Mouse (Mus musculus): ENCODE measurements around the gene Hacd2. TPM values are rescaled to one million over a fixed set of nuclear protein-coding genes. Genes with fewer than 3 reads are reported as not detected.

Hacd2 gene
- polyA plus RNA-seq, 1 experiment from 2014 or later = 49.1 TPM

DNA sequence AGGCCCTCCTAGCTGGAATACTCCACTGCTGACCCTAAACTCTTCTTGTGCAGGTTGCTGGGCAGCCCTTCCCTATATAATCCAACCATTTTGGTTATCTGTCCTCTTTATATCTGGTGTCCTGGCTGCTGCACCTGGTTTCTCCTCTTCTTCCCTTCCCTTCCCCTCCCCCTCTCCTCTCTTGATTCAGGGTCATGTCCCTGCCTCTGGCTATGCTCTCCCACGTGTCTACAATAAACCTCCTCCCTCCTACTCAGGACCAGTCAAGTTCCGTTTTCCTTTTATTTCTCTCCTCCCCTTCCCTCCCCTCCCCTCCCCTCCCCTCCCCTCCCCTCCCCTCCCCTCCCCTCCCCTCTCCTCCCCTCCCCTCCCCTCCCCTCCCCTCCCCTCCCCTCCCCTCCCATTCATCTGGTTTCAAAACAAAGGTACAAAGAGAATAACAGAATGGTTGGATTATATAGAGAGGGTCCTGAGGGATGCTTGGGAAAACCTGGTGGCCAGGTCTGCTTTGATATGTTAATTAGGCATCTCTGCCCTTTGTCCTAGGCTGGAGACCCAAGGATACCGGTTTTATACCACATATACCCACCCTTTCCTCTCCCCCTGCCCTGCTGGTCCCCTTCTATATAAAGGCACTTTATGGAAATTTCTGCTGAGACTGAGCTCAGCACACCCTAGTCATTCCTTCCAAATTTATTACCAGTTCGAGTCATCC, 16.3 kb downstream of the Hacd2 start:
- Histone ChIP-seq H3K27me3 (replicated peaks) (no peaks in the 10 kb centered on the region), H3K36me3 (0 out of 2 replicates have a peak, but pooled peaks cover 9% of the 10 kb centered on the region), H3K9ac (replicated peaks) (no peak overlapping the region), H3K4me3 (replicated peaks) (no peak overlapping the region), H3K27ac (replicated peaks) (no peak overlapping the region), H3K4me2 (no peak overlapping the region), H3K9me3 (replicated peaks) (no peaks in the 10 kb centered on the region), H3K4me1 (0 out of 2 replicates have a peak, but pooled peaks cover 3% of the 10 kb centered on the region)
- WGBS = 6% methylated on average over 4 of the region's 4 CpGs
- ATAC-seq (ENCODE audit: low FRiP score) = no peak

DNA sequence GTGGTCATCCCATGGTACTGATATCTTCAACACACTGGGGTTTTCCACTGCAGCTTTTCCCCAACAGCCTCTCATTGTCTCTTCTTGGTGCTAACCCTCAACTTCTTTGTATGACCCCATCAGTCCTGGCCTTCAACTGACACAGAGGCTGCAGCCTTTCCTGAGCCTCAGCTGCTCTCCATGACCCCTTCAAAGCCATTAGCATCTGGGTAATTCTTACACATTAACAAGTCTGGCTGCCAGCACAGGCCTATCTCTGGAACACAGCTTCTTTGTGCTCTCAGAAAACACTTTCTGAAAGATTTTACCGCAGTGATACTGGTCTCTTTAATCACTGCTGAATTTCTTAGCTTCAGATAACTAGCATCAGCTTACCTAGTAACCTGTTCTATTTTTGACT, 17.9 kb downstream of the Hacd2 start:
- Histone ChIP-seq H3K27ac (replicated peaks) (no peak overlapping the region), H3K4me1 (0 out of 2 replicates have a peak, but pooled peaks cover 3% of the 10 kb centered on the region), H3K4me2 (no peak overlapping the region), H3K9me3 (replicated peaks) (no peaks in the 10 kb centered on the region), H3K36me3 (0 out of 2 replicates have a peak, but pooled peaks cover 9% of the 10 kb centered on the region), H3K4me3 (replicated peaks) (no peak overlapping the region), H3K9ac (replicated peaks) (no peak overlapping the region), H3K27me3 (replicated peaks) (no peaks in the 10 kb centered on the region)
- WGBS = 69% methylated on average over 1 of the region's 1 CpGs
- no peak for ATAC-seq (ENCODE audit: low FRiP score)

DNA sequence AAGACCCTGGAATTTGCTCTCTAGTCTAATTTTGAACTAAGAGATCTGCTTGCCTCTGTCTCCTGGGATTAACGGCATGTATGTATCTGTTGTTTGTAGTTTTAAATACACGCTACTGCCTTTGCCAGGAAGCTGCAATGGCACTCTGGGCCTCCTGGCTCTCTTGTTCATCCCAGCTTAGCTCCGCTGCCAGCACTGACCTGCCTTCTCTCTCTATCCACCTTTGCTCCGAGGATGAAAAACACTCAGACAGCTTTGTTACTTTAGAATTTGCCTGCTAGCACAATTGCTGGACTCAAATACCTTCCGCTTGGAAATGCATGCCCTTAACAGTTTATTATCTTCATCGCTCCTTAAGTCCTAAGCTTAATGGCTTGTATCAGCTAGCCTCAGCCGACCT, 18.8 kb downstream of the Hacd2 start:
- no peak overlapping the region for H3K9ac ChIP-seq (replicated peaks)
- H3K4me1 ChIP-seq = 0 out of 2 replicates have a peak, but pooled peaks cover 3% of the 10 kb centered on the region
- H3K27me3 ChIP-seq (replicated peaks) = no peaks in the 10 kb centered on the region
- ATAC-seq (ENCODE audit: low FRiP score) = no peak
- H3K36me3 ChIP-seq = 0 out of 2 replicates have a peak, but pooled peaks cover 9% of the 10 kb centered on the region
- H3K9me3 ChIP-seq (replicated peaks) = no peaks in the 10 kb centered on the region
- 90% methylated on average over 7 of the region's 7 CpGs for WGBS
- no peak overlapping the region for H3K4me2 ChIP-seq
- H3K4me3 ChIP-seq (replicated peaks) = no peak overlapping the region
- H3K27ac ChIP-seq (replicated peaks) = no peak overlapping the region

DNA sequence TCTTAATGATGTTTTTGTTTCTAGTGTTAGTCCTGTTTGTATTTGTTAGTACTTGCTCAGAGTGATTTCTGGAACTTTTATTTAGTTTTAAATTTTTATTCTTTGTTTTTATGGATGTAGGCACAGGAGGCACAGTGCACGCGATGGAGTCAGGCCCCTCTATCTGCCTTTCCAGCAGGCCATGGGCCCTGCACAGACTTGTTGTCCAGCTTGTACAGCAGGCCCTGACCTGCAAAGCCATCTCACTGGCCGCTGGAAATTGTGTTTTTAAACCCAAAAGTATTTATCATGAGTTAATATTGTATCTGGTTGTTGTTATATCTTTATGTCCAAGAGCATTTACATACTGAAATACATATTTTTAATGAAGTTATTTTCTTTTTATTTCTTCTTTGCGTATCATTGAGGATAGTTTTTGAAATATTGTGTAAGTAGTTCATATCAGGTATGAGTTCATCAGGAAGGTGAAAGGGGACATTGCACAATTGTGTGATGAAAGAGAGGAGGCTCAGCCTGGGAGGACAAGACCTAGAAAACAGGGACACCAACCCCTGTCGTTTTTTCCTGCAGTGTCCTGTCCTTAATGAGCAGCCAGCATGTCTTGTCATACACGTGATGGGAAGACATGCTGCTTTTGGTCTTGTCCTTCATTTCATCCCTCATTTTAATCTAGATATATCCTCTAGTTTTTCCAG, 24.0 kb downstream of the Hacd2 start:
- Histone ChIP-seq H3K36me3 (0 out of 2 replicates have a peak, but pooled peaks cover 4% of the 10 kb centered on the region), H3K4me1 (0 out of 2 replicates have a peak, but pooled peaks cover 2% of the 10 kb centered on the region), H3K27ac (replicated peaks) (no peak overlapping the region), H3K9me3 (replicated peaks) (no peaks in the 10 kb centered on the region), H3K9ac (replicated peaks) (no peak overlapping the region), H3K4me3 (replicated peaks) (no peak overlapping the region), H3K4me2 (no peak overlapping the region), H3K27me3 (replicated peaks) (no peaks in the 10 kb centered on the region)
- no peak for ATAC-seq (ENCODE audit: low FRiP score)
- WGBS = 89% methylated on average over 6 of the region's 6 CpGs

DNA sequence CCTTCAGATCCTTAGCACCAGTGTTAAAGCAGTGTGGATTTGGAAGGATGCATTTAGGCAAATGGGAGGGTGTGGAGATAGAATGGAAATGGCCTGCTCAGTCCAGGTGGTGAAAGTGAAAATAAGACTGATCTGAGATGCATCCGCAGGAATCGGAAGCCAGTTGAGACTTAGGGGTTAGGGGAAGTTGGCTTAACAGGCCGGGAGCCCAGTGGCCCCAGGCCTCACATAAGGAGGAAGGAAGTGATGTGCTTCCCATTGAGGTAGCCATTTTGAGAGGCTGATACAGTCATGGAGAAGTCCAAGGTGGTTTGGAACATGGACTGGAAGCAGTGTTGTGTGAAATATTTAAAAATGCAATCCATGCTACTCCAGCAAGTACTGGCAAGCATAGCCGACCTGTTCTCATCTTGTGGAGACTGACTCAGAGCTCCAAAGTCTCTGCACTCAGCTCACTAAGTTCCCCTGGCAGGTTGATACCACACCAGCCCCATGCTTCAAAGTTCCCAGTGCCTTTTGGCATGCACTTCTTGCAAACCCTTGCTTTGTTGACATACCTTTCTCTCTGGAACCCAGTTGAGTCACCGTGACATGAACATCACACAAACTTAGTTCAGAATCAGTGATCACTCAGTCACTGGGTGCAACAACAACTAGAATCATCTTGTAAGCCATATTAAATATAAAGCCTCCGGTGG, 25.2 kb downstream of the Hacd2 start:
- no peak for ATAC-seq (ENCODE audit: low FRiP score)
- 89% methylated on average over 6 of the region's 6 CpGs for WGBS
- H3K27me3 ChIP-seq (replicated peaks) = no peaks in the 10 kb centered on the region
- no peak overlapping the region for H3K4me3 ChIP-seq (replicated peaks)
- 0 out of 2 replicates have a peak, but pooled peaks cover 3% of the 10 kb centered on the region for H3K36me3 ChIP-seq
- no peak overlapping the region for H3K4me2 ChIP-seq
- no peaks in the 10 kb centered on the region for H3K9me3 ChIP-seq (replicated peaks)
- no peak overlapping the region for H3K9ac ChIP-seq (replicated peaks)
- H3K27ac ChIP-seq (replicated peaks) = no peak overlapping the region
- 0 out of 2 replicates have a peak, but pooled peaks cover 2% of the 10 kb centered on the region for H3K4me1 ChIP-seq

DNA sequence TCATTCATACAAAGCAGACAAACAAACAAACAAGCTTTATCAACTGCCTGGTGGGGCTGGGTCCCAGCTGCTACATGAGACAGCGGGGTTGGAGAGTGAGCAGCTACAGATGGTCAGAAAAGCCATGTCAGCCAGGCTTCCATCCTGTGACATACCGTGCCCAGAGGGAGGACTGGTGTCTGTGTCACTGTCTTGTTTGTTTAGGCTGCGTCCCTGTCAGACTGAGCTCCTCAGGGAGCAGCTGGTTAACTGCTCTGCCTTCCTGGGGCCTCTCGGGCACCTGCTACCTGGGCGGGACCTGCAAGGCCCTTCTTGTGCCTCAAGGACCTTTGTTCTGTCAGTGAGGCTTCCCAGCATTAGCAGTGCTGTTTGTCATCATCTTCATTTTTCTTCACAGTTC, 28.8 kb downstream of the Hacd2 start:
- Histone ChIP-seq H3K4me2 (no peak overlapping the region), H3K27me3 (replicated peaks) (no peaks in the 10 kb centered on the region), H3K4me3 (replicated peaks) (no peak overlapping the region), H3K36me3 (no peaks in the 10 kb centered on the region), H3K9me3 (replicated peaks) (no peaks in the 10 kb centered on the region), H3K4me1 (0 out of 2 replicates have a peak, but pooled peaks cover 2% of the 10 kb centered on the region), H3K9ac (replicated peaks) (no peak overlapping the region), H3K27ac (replicated peaks) (no peak overlapping the region)
- 36% methylated on average over 5 of the region's 5 CpGs for WGBS
- no peak for ATAC-seq (ENCODE audit: low FRiP score)

DNA sequence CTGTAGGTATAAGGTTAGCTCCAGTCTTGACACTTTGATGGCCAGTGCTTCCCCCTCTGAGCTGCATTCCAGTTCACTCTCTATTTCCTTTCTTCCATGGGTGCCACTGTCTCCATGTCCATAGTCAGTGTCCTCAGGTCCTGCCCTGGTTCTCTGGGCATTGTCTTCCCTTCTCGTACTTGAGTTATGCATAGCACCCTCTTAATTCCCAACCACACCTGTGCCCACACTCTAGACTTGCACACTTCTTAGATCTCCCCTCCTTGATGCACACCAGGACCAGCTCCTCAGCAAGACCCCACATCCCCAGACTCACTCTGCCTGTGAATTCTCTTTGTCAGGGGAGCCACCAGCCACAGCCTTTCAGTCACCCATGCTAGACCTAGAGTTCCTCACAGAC, 30.0 kb downstream of the Hacd2 start:
- whole genome bisulfite sequencing = 89% methylated on average over 1 of the region's 1 CpGs
- H3K4me2 ChIP-seq = no peak overlapping the region
- H3K36me3 ChIP-seq = no peaks in the 10 kb centered on the region
- 0 out of 2 replicates have a peak, but pooled peaks cover 2% of the 10 kb centered on the region for H3K4me1 ChIP-seq
- no peak for ATAC-seq (ENCODE audit: low FRiP score)
- no peak overlapping the region for H3K9ac ChIP-seq (replicated peaks)
- no peak overlapping the region for H3K4me3 ChIP-seq (replicated peaks)
- no peaks in the 10 kb centered on the region for H3K27me3 ChIP-seq (replicated peaks)
- H3K27ac ChIP-seq (replicated peaks) = no peak overlapping the region
- H3K9me3 ChIP-seq (replicated peaks) = no peaks in the 10 kb centered on the region

DNA sequence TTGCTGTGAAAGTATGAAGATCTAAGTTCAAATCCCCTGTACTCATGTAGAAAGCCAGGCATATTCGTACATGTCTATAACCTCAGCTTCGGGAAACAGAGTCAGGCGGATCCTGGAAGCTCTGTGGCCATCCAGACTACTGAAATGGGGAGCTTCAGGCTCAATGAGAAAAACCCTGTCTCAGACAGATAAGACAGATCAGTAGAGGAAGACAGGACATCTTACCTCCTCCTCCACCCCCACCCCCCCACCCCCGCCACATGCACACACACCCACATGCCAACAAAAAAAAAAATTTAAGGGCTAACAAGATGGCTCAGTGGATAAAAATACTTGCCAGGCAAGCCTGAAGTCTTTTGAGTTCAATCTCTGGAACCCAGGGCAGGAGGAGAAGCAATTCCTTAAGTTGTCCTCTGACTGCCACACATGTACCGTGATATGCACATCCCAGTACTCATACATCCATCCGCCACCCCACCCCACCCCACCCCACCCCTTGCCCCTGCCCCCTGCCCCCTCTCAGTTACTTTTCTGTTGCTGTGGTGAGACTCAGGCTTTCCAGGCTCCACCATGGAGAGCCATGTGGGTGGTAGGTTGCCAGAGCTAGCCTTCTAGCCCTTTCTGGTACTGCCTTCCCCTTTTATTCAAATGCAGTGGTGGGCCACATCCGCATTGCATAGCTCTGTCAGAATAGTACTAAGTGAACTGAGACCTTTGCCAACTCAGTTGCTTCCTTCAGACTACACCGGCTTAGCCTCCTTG, 32.4 kb downstream of the Hacd2 start:
- Histone ChIP-seq H3K27ac (replicated peaks) (no peak overlapping the region), H3K4me2 (no peak overlapping the region), H3K9me3 (replicated peaks) (no peaks in the 10 kb centered on the region), H3K36me3 (no peaks in the 10 kb centered on the region), H3K4me3 (replicated peaks) (no peak overlapping the region), H3K4me1 (0 out of 2 replicates have a peak, but pooled peaks cover 2% of the 10 kb centered on the region), H3K9ac (replicated peaks) (no peak overlapping the region), H3K27me3 (replicated peaks) (no peaks in the 10 kb centered on the region)
- WGBS = 96% methylated on average over 8 of the region's 8 CpGs
- no peak for ATAC-seq (ENCODE audit: low FRiP score)

DNA sequence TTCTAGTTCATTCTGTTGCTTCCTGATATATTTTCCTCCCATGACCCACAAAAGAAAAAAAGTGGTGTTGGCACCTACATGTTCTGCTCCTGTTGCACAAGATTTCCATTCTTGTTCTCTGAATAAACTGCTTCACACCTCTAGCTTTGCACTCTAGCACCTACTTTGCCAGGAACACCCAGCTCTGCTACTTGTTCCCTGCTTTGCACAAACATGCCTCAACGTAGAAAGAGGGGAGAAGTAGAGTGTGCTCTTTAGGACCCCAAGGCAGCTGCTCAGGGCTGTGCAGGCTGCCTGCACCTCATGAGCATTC, 32.9 kb downstream of the Hacd2 start:
- Histone ChIP-seq H3K4me3 (replicated peaks) (no peak overlapping the region), H3K4me2 (no peak overlapping the region), H3K36me3 (no peaks in the 10 kb centered on the region), H3K27ac (replicated peaks) (no peak overlapping the region), H3K9ac (replicated peaks) (no peak overlapping the region), H3K27me3 (replicated peaks) (no peaks in the 10 kb centered on the region), H3K9me3 (replicated peaks) (no peaks in the 10 kb centered on the region), H3K4me1 (0 out of 2 replicates have a peak, but pooled peaks cover 2% of the 10 kb centered on the region)
- WGBS = 96% methylated on average over 1 of the region's 1 CpGs
- ATAC-seq (ENCODE audit: low FRiP score) = no peak

DNA sequence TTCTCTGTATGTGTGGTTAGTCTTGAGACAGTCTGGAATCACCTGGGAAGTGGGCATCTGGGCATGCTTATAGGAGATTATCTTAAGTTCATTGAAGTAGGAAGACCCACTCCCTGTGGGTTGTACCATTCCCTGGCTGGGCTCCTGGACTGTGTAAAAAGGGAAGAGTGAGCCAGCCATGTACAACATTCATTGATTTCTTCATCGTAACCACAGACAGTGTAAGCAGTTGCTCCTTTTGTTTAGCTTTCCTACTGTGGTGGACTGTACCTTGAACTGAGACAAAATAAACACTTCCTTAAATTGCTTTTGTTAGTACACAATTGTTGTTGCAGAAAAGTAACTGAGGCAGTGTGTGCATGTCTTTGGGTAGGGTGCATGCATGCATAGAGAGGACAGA, 33.6 kb downstream of the Hacd2 start:
- no peak overlapping the region for H3K9ac ChIP-seq (replicated peaks)
- no peak for ATAC-seq (ENCODE audit: low FRiP score)
- 83% methylated on average over 1 of the region's 1 CpGs for WGBS
- H3K4me2 ChIP-seq = no peak overlapping the region
- no peak overlapping the region for H3K27ac ChIP-seq (replicated peaks)
- H3K9me3 ChIP-seq (replicated peaks) = no peaks in the 10 kb centered on the region
- no peak overlapping the region for H3K4me3 ChIP-seq (replicated peaks)
- no peaks in the 10 kb centered on the region for H3K27me3 ChIP-seq (replicated peaks)
- H3K36me3 ChIP-seq = no peaks in the 10 kb centered on the region
- H3K4me1 ChIP-seq = 0 out of 2 replicates have a peak, but pooled peaks cover 2% of the 10 kb centered on the region

DNA sequence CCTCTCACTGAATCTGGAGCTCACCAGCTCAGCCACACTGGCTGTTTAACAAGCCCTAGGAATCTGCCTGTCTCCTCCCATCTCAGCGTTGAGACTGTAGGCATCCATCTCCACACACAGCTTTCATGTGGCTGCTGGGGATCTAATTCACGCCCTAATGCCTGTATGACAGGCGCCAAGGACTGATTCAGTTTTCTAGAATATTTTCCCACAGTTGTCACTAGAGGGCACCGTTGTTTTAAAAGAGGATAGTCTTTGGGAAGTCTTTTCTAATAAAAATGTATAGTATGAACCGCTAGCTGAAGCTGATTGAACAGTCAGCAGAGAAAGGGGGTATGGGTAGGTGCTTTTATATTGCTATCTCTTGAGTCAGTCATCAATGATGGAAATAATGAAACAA, 34.1 kb downstream of the Hacd2 start:
- Histone ChIP-seq H3K9me3 (replicated peaks) (no peaks in the 10 kb centered on the region), H3K4me2 (no peak overlapping the region), H3K36me3 (no peaks in the 10 kb centered on the region), H3K27me3 (replicated peaks) (no peaks in the 10 kb centered on the region), H3K27ac (replicated peaks) (no peak overlapping the region), H3K4me1 (no peaks in the 10 kb centered on the region), H3K9ac (replicated peaks) (no peak overlapping the region), H3K4me3 (replicated peaks) (no peak overlapping the region)
- 22% methylated on average over 5 of the region's 5 CpGs for WGBS
- peak; percentile 66; the same call in 1 of the 2 replicates for ATAC-seq (ENCODE audit: low FRiP score)
